Mouse (Mus musculus): ENCODE measurements at regions not wholly inside any gene's neighbourhood (a gene's known extent, or its start where the extent isn't known, plus 50 kb on each side); places are given as distances from the start of the nearest gene placed in this dataset.
A peak's percentile ranks its signal among the peaks of the same experiment; 100 is the strongest.

DNA sequence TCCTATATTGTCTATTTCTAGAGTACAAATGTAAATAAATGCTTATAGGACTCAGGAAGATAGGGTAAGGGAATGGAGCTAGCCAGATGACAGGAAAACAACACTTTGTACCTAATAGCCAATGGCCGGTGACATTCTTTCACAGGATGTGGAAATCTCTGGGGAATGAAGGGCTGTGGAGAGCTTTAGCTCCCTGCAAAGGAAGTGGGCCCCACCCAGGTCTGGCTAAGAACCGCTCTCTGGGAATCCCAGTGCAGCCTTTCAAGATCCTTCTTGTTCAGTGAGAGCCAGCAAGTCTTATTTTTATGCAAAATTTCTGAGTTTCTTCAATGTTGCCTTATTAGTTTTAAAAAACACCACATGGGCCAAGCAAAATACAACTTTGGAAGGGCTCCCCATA lies 54.7 kb upstream of the Pappa2 start:
- DNase-seq (ENCODE audit: low read depth, low spot score) = peak; percentile 5

DNA sequence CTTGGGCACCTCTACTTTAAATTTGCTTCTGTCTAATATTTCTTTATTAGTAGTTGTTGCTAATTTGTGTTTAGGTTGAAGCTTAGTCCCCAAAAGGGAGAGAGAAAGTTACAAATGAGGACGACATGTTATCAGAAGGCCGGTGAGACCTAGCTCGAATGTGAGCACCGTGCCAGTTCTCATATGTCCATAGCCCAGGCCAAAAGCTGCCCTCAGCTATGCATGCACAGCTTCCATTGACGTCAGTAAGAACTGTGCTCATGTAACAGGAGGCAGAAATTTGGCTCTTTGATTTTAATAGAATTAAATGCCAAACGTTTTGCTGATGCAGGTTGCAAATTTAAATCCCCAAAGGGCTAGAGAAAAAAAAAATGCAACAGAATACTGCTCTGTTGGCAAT lies 56.1 kb upstream of the Pappa2 start:
- no peak for DNase-seq (ENCODE audit: low read depth, low spot score)

DNA sequence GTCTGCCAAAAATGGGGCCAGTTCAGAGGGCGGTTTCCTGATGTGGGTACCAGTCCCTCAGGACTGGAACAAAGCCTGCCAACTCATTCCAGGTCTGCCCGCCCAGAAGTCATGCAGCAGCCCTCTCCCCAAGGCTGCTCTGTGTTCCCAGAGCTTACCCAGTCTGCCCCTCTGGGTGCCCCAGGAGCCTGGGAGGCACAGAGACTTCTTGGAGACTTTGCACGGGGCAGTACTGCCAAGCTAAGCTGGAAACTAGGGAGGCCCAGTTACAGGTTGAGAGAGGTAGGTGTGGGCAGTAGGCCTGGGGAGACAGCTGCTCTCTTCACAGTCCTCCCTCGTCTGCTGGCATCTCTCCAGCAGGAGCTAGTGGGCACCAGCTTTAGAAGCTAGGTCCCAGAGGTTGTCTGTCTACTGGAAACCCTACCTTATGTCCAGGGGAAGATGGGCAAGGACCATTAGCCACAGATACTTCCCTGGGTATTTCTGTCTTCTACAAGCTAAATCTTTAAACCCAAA lies 65.6 kb upstream of the Pappa2 start:
- DNase-seq (ENCODE audit: low read depth, low spot score) = no peak

GRCm38 (mm10) chr1:159065024-159065423 lies 84.7 kb upstream of the Pappa2 start:
- no peak for DNase-seq (ENCODE audit: low read depth, low spot score)

- no peak for DNase-seq (ENCODE audit: low read depth, low spot score)
Measured at GRCm38 (mm10) chr1:159099205-159099604, 118.9 kb upstream of the Pappa2 start.

DNA sequence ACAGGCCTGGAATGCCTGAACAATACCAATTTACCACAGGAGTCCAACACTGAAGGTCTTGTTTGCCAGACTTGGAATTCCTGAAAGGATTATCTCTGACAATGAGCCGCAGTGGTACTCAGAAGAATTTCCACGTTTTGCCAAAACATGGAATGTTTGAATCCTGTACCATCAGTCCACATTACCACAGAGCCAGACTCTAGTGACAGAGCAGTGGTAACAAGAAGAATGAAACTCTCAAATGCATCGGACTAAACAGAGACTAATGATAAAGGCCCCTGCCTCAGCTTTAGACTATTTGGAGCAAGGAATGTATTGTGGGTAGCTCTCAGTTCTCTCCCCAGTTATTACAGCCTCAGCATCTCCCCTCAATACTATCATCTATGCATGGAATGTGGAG lies 109.9 kb upstream of the Cop1 start:
- no peak for DNase-seq (ENCODE audit: low read depth, low spot score)

DNA sequence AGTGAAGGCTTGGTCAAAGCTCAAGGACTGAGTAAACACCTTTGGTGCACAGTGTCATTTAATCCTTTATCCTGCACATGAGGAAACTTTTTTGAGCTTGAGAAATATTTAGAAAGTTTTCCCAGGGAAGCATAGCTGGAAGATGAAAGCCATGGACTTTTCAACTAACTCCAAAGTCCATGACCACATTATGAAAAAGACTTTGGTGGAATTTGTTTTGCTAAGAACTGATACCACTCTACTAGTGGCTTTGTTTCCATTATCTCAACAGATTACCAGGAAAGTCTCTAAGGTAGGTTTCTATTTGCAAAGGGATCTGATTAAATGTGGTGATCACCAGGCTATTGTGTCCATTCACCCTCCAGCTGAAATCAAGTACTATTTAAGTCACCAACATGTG lies 107.2 kb upstream of the Cop1 start:
- no peak for DNase-seq (ENCODE audit: low read depth, low spot score)

GRCm38 (mm10) chr1:159135301-159135700 lies 96.8 kb upstream of the Cop1 start:
- DNase-seq (ENCODE audit: low read depth, low spot score) = peak; percentile 73

- DNase-seq (ENCODE audit: low read depth, low spot score) = no peak
Measured at GRCm38 (mm10) chr1:159147788-159148497, 84.2 kb upstream of the Cop1 start.

DNA sequence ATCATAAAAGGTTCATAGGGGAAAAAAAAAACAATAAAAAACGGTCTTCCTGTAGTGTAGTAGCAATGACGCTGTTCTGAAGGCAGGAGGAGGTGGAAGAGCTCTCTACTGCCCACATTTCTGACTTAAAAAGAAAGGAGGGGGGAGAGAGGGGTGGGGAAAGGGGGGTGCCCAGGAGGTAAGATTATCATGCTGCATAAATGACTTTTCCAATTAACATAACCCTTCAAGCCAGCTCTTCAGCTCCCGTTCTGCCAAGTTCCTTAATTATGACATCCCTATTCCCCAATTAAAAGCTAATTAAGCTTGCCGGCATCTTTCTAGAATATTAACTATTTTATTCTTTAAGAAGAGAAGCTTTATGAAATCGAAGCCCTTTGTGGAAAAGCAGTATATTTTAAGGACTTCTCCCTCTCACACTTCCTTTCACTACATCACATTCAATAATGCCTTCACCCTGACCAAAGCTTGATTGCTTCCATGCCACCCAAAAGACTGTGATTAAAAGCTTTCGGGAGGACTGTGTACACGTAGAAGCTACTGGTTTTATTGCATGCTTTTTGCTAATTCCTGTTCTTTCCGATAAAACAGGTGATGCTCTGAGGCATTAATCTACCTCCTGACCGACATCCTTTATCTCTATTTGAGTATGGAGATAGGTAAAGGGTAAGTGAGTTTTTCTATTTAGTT lies 83.5 kb upstream of the Cop1 start:
- DNase-seq (ENCODE audit: low read depth, low spot score) = no peak

- DNase-seq (ENCODE audit: low read depth, low spot score) = no peak
Measured at GRCm38 (mm10) chr1:159149207-159149606, 82.9 kb upstream of the Cop1 start.

- DNase-seq (ENCODE audit: low read depth, low spot score) = peak; percentile 35
Measured at GRCm38 (mm10) chr1:159149721-159150120, 82.4 kb upstream of the Cop1 start.

- DNase-seq (ENCODE audit: low read depth, low spot score) = no peak
Measured at GRCm38 (mm10) chr1:159150351-159150750, 81.8 kb upstream of the Cop1 start.

DNA sequence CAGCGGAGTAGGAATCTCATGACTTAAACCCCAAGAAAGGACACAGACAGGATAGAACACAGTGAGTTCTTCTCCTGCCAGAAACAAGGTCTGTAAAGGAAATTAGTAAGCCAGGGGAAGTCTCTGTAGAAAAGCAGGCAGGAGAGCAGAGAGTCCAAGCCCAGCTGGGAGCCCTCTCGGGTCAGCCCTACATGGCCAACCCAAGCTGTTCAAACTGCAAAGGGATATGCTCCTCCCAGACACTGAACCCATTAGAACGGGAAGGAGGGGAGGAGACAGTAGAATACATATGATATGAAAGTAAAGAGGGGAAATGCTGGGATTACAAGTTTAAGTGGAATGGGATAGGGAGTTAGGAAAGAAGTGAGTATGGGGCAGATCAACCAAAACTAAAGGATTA lies 75.7 kb upstream of the Cop1 start:
- DNase-seq (ENCODE audit: low read depth, low spot score) = no peak

GRCm38 (mm10) chr1:159160035-159160960 lies 71.8 kb upstream of the Cop1 start:
- no peak for DNase-seq (ENCODE audit: low read depth, low spot score)

GRCm38 (mm10) chr1:159163113-159163885 lies 68.8 kb upstream of the Cop1 start:
- no peak for DNase-seq (ENCODE audit: low read depth, low spot score)

- no peak for DNase-seq (ENCODE audit: low read depth, low spot score)
Measured at GRCm38 (mm10) chr1:159182031-159182430, 50.1 kb upstream of the Cop1 start.

All from ZHBTc4 (cell line).